Mouse (Mus musculus): ENCODE measurements around the gene Ptprt.

GRCm38 (mm10) chr2:161709316-161709715, 951.6 kb downstream of the Ptprt start:
- TF ChIP-seq CTCF (IDR thresholded peaks at IDR 0.05; ENCODE audit: extremely low read depth, insufficient read length, insufficient replicate concordance, low read depth, low read length) (no peak), POLR2A (IDR thresholded peaks at IDR 0.05; ENCODE audit: low read depth, low read length) (no peak)
